Mouse (Mus musculus) B cell, adult 2 months (primary cell): Measurements from ENCODE around the gene Dlg5.

Experiments
- DNase-seq, 2 experiments: peaks; one replicate each; pipeline ENCODE4 v3.0.0; 2022

The Dlg5 gene

DNA sequence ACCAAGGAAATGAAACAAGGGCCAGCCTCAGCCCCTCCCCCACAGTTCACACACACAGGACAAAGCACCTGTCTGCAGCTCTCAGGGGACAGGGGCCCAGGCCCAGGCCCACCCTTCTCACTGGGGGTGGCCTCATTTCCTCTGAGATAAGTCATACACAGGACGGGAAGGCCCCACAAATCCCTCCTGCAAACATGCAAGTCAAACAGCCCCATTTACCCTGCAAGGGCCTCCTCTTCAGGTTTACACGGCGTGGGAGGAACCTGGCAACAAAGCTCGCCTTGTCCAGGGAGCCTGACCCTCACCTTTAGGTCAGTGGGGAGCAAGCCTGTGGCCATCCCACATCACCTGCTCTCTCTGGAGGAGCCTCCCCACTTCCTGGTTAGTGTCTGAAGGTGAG, 60.2 kb downstream of the Dlg5 start:
- no peak for DNase-seq

GRCm38 (mm10) chr14:24182955-24183354, 62.8 kb downstream of the Dlg5 start:
- DNase-seq, result no peak

- peak; percentile 15 to 19 for DNase-seq
Observed at GRCm38 (mm10) chr14:24181811-24182506, 63.8 kb downstream of the Dlg5 start.

GRCm38 (mm10) chr14:24179466-24179991, 66.2 kb downstream of the Dlg5 start:
- no peak for DNase-seq

GRCm38 (mm10) chr14:24176609-24177008, 69.1 kb downstream of the Dlg5 start:
- no peak for DNase-seq

DNA sequence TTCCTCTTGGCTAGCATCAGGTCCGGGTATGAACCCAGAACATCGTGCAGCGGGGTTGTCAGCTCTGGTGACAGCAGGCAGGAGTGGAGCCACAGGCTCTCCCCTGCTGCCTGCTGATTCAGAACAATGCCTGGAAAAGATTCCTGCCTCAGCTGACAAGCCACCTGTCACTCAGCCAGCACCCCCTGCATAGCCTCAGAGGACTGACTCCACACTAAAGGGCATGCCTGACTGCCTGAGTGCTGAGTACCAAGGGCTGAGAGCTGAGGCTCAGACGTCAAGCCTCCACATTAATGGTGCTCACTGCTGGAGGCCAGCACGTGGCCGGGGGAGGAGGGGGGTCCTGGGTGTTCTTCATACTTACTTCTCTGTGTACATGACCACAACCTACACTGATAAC, 72.4 kb downstream of the Dlg5 start:
- no peak for DNase-seq

DNA sequence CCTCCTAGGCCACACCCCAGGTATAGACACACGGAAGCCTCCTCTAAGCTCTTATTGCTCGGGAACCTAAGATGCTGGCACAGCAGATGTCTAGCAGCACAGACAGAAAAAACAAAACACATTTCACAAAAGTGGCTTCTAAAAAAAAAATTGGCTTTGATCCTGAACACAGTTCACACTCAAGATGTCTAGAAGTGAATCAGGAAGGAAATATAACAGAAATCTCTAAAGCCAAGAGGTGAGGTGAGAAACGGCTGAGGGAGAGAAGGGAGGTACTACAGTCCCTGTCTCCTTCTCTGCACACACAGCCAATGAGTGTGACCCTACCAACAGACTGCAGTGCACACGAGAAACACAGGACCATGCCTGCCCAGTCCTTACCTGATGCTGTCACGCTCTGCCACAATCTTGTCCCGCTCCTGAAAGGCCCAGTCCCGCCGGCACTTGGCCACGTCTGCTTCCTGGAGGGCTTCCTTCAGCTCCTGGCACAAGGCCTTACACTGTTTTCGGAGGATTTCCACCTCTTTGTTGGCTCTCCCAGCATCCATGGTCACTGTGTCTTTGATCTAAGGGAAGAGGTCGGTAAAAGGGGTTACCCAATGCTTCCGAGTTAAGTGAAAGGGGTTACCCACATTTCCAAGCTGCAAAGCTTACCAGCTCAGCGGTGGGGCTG, 73.9 kb downstream of the Dlg5 start:
- no peak for DNase-seq

DNA sequence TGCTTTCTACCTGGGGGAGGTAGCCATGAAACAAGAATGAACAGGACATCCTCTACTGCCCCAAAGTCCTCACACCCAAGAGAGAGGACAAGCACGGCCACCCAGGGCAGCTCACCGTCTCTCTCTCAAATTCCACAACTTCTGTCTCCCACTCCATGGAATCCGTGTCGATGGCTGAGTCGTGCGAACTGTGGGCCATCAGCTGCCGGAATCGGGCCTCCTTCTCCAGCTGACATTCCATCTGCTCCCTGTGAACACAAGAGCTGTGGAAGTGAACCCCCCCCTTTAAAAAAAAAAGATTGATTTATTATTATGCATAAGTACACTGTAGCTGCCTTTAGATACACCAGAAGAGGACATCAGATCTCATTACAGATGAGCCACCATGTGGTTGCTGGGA, 79.7 kb downstream of the Dlg5 start:
- DNase-seq, result no peak

GRCm38 (mm10) chr14:24164721-24165367, 80.9 kb downstream of the Dlg5 start:
- DNase-seq, result no peak

DNA sequence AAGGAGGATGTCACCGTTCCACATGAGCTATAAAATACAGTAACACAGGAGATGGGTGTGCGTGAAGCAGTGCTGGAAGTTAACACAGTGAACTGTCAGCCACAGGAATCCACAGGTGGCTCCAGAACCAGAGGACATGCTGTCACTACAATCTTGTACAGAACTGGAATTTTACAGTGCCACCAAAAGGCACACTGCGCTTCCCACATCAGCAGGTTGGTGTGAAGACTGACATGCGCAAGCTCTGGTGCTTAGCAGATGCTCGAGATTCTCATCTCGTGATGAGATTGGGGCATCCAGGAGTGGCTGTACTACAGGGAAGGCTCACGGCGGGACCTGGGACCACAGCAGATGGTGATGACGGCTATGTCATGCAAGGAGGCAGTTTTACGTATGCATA, 82.9 kb downstream of the Dlg5 start:
- no peak for DNase-seq

DNA sequence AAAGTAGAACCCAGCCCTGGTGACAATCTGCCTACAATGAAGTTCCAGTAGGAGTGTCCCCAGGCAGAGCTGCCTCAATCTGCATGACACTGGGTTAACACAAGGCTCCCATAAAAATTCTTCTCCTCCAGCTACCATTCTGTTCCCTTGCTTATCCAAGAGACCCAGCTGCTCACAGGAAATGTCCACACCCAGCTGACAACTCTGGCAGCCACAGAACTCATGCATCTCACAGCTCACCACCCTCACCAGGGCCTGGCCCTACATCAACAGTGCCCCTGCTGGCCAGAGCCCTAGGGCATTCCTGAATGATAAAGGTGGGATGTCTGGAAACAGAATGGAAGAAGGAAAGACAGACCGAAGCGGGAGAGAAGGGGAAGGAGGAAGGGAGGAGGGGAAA, 96.8 kb downstream of the Dlg5 start:
- DNase-seq, result no peak

DNA sequence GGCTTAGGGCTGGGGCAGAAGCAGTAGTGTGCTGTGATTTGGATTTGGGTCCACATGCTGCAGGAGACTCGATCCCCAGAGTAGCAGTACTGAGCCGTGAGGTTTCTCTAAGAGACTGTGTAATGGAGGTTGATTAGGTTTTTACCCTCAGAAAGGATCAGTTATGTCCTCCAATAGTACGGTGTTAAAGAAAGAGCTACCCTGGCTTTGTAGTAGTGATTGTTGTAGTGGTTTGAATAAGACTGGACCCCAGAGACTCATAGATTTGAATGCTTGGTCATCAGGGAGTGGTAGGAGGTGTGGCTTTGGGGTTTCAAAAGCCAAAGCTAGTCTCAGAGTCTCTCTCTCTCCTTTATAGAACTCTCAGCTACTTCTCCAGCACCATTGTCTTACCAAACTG, 100.9 kb downstream of the Dlg5 start:
- no peak for DNase-seq

DNA sequence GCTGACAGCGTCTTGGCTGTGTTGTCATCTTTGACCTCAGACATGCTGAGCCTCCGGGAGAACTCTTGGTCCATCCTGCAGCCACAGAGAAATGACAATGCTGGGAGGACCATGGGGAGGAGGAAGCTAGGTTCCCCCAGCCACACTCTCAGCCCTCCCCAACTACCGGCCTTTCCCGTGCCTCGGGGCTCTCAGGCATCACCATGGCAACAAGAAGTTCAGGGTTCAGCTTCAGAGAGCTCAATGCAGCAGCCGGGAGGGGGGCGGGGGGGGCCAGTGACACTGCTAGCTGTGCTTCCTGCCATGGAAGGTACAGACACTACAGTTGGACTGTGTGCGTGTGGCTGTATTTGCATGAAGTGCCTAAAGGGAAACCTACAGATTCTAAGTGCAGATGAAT, 101.3 kb downstream of the Dlg5 start:
- no peak for DNase-seq

GRCm38 (mm10) chr14:24142926-24143430, 102.7 kb downstream of the Dlg5 start:
- no peak for DNase-seq

DNA sequence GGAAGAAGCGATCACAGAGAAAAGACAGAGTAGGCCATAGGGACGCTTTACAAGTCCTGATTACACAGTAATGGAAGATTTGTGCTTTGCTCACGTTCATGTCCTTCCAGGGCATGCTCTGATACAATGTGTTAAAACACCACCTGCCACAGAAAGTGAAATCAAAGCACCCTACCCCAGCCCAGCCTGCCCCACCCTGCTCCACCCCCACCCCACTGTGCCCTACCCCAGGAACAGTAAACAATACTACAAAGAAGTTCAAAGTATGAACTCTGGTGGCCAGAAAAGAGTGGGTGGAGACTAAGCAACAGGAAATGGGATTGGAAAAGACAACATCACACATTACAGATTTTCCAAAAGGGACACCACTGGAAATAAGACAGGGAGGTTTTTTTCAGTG, 104.0 kb downstream of the Dlg5 start:
- DNase-seq, result no peak

- DNase-seq, result no peak
Observed at GRCm38 (mm10) chr14:24140297-24140812, 105.4 kb downstream of the Dlg5 start.

DNA sequence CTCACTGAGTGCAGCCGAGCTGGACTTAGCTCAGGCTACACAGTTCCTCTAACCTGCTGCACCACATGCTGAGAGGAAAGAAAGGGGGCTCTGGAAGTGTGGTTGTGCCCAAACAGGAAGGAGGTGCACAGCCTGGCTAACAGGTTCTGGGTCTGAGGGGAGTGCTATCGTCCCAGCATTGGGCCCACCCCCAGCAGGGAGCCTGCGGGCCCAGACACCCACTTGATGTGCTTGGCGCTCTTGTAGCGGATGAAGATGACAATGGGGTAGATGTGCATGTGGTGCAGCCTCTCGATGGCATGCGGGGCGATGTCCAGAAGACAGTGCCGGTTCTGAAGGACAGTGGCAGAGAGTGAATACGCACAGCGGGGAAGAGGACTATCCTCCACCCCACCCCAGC, 108.8 kb downstream of the Dlg5 start:
- no peak for DNase-seq

DNA sequence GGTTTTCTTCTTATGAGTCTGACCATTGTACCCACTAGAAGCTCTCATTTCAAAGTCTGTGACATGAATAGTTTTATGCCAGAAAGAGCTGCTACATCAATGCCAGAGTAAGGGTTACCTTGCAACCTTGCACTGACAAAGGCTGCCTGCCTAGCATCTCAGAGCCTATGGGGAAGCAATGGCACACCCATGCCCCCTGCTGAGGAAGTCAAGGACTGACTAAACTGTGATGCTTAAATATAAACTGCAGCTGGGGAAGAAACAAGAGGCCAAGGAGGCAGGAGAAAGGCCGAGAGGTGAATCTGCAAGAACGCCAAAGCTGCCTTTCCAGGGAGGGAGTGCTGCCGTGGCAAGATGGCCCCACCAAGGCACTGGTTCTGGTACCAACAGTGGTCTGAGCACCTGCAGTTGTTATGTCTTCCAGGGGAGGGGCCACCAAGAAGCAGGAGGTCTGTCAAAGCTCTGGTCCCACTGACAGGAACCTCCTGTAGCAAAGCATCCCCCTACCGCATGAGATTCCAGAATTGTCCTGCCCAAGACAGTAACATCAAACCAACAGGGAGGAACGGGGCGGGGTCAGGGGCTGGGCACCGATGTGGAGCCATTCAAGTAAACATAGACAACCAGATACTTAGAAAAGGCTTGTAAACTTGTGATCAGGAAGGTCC, 111.0 kb downstream of the Dlg5 start:
- no peak for DNase-seq

GRCm38 (mm10) chr14:24133801-24134200, 111.9 kb downstream of the Dlg5 start:
- no peak for DNase-seq

- no peak for DNase-seq
Observed at GRCm38 (mm10) chr14:24132092-24132491, 113.6 kb downstream of the Dlg5 start.

- DNase-seq, result no peak
Observed at GRCm38 (mm10) chr14:24125069-24125468, 120.7 kb downstream of the Dlg5 start.

DNA sequence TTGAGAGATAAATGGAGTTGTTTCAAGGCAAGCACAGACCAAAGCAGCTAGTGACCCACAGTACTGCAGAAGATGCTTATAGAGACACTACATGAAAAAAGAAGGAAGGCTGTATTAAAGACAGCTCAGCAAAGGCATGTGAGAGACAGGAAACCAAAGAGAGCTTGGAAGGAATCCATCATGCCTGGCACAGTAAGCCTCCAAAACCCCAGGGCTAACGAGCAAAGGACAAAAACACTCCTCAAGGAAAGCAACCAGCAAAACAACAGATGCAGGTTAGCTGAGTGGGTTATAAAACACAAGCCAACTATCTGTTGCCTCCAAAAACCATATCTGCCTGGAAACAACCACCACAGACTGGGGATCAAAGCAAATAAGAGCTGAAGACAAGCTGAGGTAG, 121.5 kb downstream of the Dlg5 start:
- DNase-seq, result no peak

DNA sequence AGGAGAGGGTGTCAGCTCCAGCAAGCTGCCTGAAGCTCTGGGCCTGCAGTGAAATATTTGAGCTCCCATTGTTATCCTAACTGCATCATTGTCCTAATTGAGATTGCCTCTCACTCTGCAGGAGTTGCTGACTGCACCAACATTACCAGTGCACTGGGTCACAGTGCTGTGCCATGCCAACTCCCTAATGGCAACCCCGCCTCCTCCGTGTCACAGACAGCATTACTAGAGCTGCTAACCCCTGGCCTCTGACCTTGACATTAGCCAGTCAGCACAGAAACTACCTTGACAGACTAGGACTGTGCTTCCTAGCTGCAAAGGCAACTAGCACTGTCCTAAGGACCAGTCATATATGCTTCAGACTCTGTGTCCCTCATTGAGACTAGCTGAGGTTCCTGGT, 139.0 kb downstream of the Dlg5 start:
- DNase-seq, result no peak
